Mouse (Mus musculus) erythroblast, adult 5-6 weeks (primary cell): ENCODE results near the gene Arhgap28. TPM values are rescaled to one million over a fixed set of nuclear protein-coding genes. Genes with fewer than 3 reads are reported as not detected.

Source experiments
- ATAC-seq: replicated peaks from 2 replicates; pipeline ENCODE4 v1.8.0; 2016; ENCODE audit warnings: moderate number of reproducible peaks, mild to moderate bottlenecking, moderate TSS enrichment, inconsistent platforms; ENCODE audit not compliant: poor library complexity, low FRiP score, severe bottlenecking
- total RNA-seq, 2 experiments: library from RNA; stranded (forward) in 1 of 2; stranded (reverse) in 1 of 2; fragments of 150-400 nt in 1 of 2; fragments of 200-764, 138-1000 nt in 1 of 2; gene quantifications; 2 replicates each; pipeline versions ENCODE4 v1.2.3 to v1.2.4; 2015 to 2017; ENCODE audit warnings: low replicate concordance in 2 of 2

The Arhgap28 gene
- total RNA-seq, 2 experiments from 2014 or later, result not detected

- ATAC-seq, result no peak
Observed at GRCm38 (mm10) chr17:67827431-67827830, 176.5 kb downstream of the Arhgap28 start.

- no peak for ATAC-seq
Observed at GRCm38 (mm10) chr17:67816916-67817315, 187.0 kb downstream of the Arhgap28 start.

- no peak for ATAC-seq
Observed at GRCm38 (mm10) chr17:67815720-67816119, 188.2 kb downstream of the Arhgap28 start.

- ATAC-seq, result no peak
Observed at GRCm38 (mm10) chr17:67813666-67814065, 190.3 kb downstream of the Arhgap28 start.

- ATAC-seq, result no peak
Observed at GRCm38 (mm10) chr17:67809171-67809570, 194.7 kb downstream of the Arhgap28 start.
